Mouse (Mus musculus) CH12.LX (cell line): ENCODE data around the gene Hamp2.

Source experiments
- EP300 ChIP-seq: IDR thresholded peaks from 2 replicates; pipeline ENCODE4 v1.6.1; 2011; ENCODE audit warnings: low read length, improper control_type of control experiment
- MEF2A ChIP-seq: IDR thresholded peaks from 2 replicates; pipeline ENCODE4 v1.6.1; 2014; ENCODE audit warnings: low read depth, mild to moderate bottlenecking, inconsistent platforms, low read length, improper control_type of control experiment, borderline replicate concordance
- PAX5 ChIP-seq: IDR thresholded peaks from 2 replicates; pipeline ENCODE4 v1.6.1; 2012; ENCODE audit warnings: low read length, inconsistent platforms, mixed read lengths

GRCm38 (mm10) chr7:30908992-30909431, 15.5 kb downstream of the Hamp2 start:
- TF ChIP-seq MEF2A (no peak), PAX5 (no peak), EP300 (no peak)
